ENCODE assay signal across 22 mouse cellular contexts in the genomic region with DNA sequence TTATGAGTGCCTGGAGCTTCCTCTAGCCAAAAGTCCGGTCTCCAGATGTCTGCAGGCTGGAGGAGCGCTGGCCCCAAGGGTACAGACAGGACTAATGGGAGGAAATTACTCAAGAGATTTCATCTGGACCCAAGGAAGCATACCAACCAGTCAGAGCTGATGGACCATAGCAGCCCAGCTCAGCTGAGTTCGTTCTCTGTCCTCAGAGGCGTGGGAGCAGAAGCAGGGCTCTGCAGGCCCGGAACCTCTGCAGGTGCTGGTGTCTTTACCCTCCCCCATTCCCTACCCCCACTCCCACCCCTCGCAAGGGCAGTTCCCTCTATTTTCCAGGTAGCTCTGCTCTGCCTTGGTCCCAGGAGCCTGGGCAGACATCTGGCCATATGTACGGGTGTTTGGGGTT. TPM values are rescaled to one million over a fixed set of nuclear protein-coding genes. Genes with fewer than 3 reads are reported as not detected.
DNase-seq lines count a peak whose midpoint lies in the region; ATAC-seq and TF ChIP-seq lines count a peak whose summit lies in the region.
"Had no signal": no experiment of that assay in that cellular context is flagged by ENCODE, and none has a peak within 500 bp of the region (broad histone marks: within the 10 kb centered on the region; RNA-seq: fewer than 3 reads in every experiment).

No protein-coding gene starts in this region.

- intact Hi-C loops in gastrocnemius, postnatal 14 days (cut with DNase I; ENCODE audit: low total_unique reads), result no loop called here

- no peaks in the 10 kb centered on the region for H3K36me3 ChIP-seq in kidney, embryonic 14.5 days (ENCODE audit: control insufficient read depth, insufficient read depth, low read length)
- no peaks in the 10 kb centered on the region for H3K36me3 ChIP-seq in thymus, adult 2 months (ENCODE audit: control insufficient read depth, insufficient read depth, low read length)
- H3K36me3 ChIP-seq: embryonic facial prominence, embryonic 10.5 days; heart, embryonic 15.5 days; hindbrain, embryonic 13.5 days had no signal

- H3K9ac ChIP-seq in kidney, embryonic 14.5 days (ENCODE audit: low read depth, low read length), result no peak overlapping the region
- H3K9ac ChIP-seq: forebrain, embryonic 13.5 days; heart, embryonic 15.5 days; hindbrain, embryonic 13.5 days had no signal

- no peaks in the 10 kb centered on the region for H3K27me3 ChIP-seq in kidney, embryonic 14.5 days (ENCODE audit: control insufficient read depth, insufficient read depth, low read length)
- H3K27me3 ChIP-seq in thymus, adult 2 months (ENCODE audit: control insufficient read depth, insufficient read depth, low read length), result no peaks in the 10 kb centered on the region
- H3K27me3 ChIP-seq: forebrain, embryonic 13.5 days; heart, embryonic 15.5 days; hindbrain, embryonic 13.5 days had no signal

- no peak for TF ChIP-seq POLR2A in thymus, adult 2 months (IDR thresholded peaks at IDR 0.05; ENCODE audit: control insufficient read depth, extremely low read depth, insufficient read depth, low read length, poor library complexity)

- WGBS in kidney, embryonic 14.5 days, result 58% methylated on average over 7 of the region's 7 CpGs
- WGBS in thymus, adult 2 months, result 33% methylated on average over 7 of the region's 7 CpGs

- no peaks in the 10 kb centered on the region for H3K9me3 ChIP-seq in kidney, embryonic 14.5 days (ENCODE audit: control insufficient read depth, low read length)
- H3K9me3 ChIP-seq: embryonic facial prominence, embryonic 10.5 days; forebrain, embryonic 13.5 days; heart, embryonic 15.5 days; hindbrain, embryonic 13.5 days had no signal

- H3K4me2 ChIP-seq in kidney, embryonic 14.5 days (replicated peaks; ENCODE audit: low read depth, low read length), result no peak overlapping the region
- H3K4me2 ChIP-seq: forebrain, embryonic 13.5 days; heart, embryonic 11.5 days; heart, embryonic 15.5 days; hindbrain, embryonic 13.5 days had no signal

- DNase-seq in kidney, postnatal 10 days, result no peak
- DNase-seq in thymus, adult 2 months, result peak; percentile 53
- no peak for DNase-seq in thymus, postnatal 10 days (ENCODE audit: low spot score in 2 of 2)
- peak; percentile 61 for DNase-seq in thymus, postnatal 25 days
- no peak for DNase-seq in adrenal gland, postnatal 36 days
- DNase-seq in gastrocnemius, postnatal 14 days, result no peak
- DNase-seq: adrenal gland, adult 2 months; adrenal gland, postnatal 25 days; B cell, adult 2 months; cerebellum, adult 2 months; cerebellum, postnatal 10 days; gastrocnemius, adult 2 months; heart, adult 18-20 months; heart, postnatal 14 days had no signal

- no peak overlapping the region for H3K4me3 ChIP-seq in kidney, embryonic 14.5 days (ENCODE audit: low read length)
- no peak overlapping the region for H3K4me3 ChIP-seq in thymus, adult 2 months (ENCODE audit: control insufficient read depth, insufficient read depth, low read length)
- H3K4me3 ChIP-seq: embryonic facial prominence, embryonic 10.5 days; forebrain, embryonic 13.5 days; gastrocnemius, adult 2 months; heart, embryonic 15.5 days; hindbrain, embryonic 13.5 days had no signal

- no peak for TF ChIP-seq CTCF in thymus, adult 2 months (IDR thresholded peaks at IDR 0.05; ENCODE audit: borderline replicate concordance, control insufficient read depth, extremely low read depth, insufficient read depth, low read length, poor library complexity)

- ATAC-seq in kidney, embryonic 14.5 days (ENCODE audit: low FRiP score, low TSS enrichment), result peak; percentile 48; the same call in 1 of the 2 replicates
- ATAC-seq: CD4-positive, CD25-positive, alpha-beta regulatory T cell, adult 4 months; forebrain, embryonic 13.5 days; hindbrain, postnatal 0 days had no signal

- H3K27ac ChIP-seq in kidney, embryonic 14.5 days (ENCODE audit: low read depth, low read length), result no peak overlapping the region
- peak overlapping the region; percentile 89 for H3K27ac ChIP-seq in thymus, adult 2 months (ENCODE audit: control insufficient read depth, insufficient read depth, low read length)
- H3K27ac ChIP-seq: embryonic facial prominence, embryonic 10.5 days; forebrain, embryonic 13.5 days; gastrocnemius, adult 2 months; heart, embryonic 15.5 days; hindbrain, embryonic 13.5 days; hindbrain, postnatal 0 days had no signal

- no peaks in the 10 kb centered on the region for H3K4me1 ChIP-seq in kidney, embryonic 14.5 days (ENCODE audit: control insufficient read depth, insufficient read depth, low read length)
- peaks cover 56% of the 10 kb centered on the region for H3K4me1 ChIP-seq in thymus, adult 2 months (replicated peaks; ENCODE audit: control insufficient read depth, insufficient read depth, low read length)
- H3K4me1 ChIP-seq: heart, embryonic 15.5 days; hindbrain, embryonic 13.5 days had no signal

RNA-seq across cellular contexts. Expression of a gene that starts 9.5 kb away (rescaled TPM):
- 18.1 and 27.5 TPM in 2 replicates for polyA plus RNA-seq in kidney, embryonic 14.5 days (2014; fragmentation: Nextera tagmentation; extraction: Ambion mirVana)
- 2,910 and 3,273 TPM in 2 replicates for polyA plus RNA-seq in thymus, adult 2 months (2012; rRNA removed)
- total RNA-seq in adrenal gland, postnatal 36 days (2021), result 10 to 100 TPM; 36.8 to 50.1 TPM
- total RNA-seq in gastrocnemius, postnatal 14 days (2021), result 1 to 10 TPM; 1.9 to 2.0 TPM

Comparison
In these comparisons a context has a peak if more than half of its experiments do, and no peak if none do; other contexts are left out.
1. DNase-seq: peak in thymus, adult 2 months (single experiment) and thymus, postnatal 25 days (single experiment); none in kidney, postnatal 10 days (single experiment), thymus, postnatal 10 days (0 of 2), adrenal gland, postnatal 36 days (0 of 2) and gastrocnemius, postnatal 14 days (single experiment).
2. RNA of a gene that starts 9.5 kb away (total RNA-seq): 36.8 to 50.1 TPM in adrenal gland, postnatal 36 days; 1.9 to 2.0 TPM in gastrocnemius, postnatal 14 days; every median in the first group is over 10 times any median in the second.